In genomic region chr1:88248658-88249057, GRCm38 (mm10) we compare ENCODE assay signal across 37 mouse cellular contexts. TPM values are rescaled to one million over a fixed set of nuclear protein-coding genes. Genes with fewer than 3 reads are reported as not detected.
DNase-seq lines count a peak whose midpoint lies in the region; ATAC-seq lines count a peak whose summit lies in the region.
"Had no signal": no experiment of that assay in that cellular context is flagged by ENCODE, and none has a peak within 500 bp of the region (broad histone marks: within the 10 kb centered on the region; RNA-seq: fewer than 3 reads in every experiment).

No protein-coding gene starts in this region.

- H3K9me3 ChIP-seq in megakaryocyte, embryonic 14.5 days, result peaks cover 90% of the 10 kb centered on the region

- peaks cover 16% of the 10 kb centered on the region for H3K27me3 ChIP-seq in megakaryocyte, embryonic 14.5 days (replicated peaks)
- H3K27me3 ChIP-seq: heart, embryonic 13.5 days; kidney, embryonic 15.5 days; liver, embryonic 15.5 days had no signal

- intact Hi-C loops in left cerebral cortex, postnatal 4 days (cut with DNase I), result no loop called here
- intact Hi-C loops in left cerebral cortex, postnatal 36 days (cut with DNase I), result loop anchor here (5.0 kb wide), 1 partner anchor 59 kb away; no protein-coding TSS in a partner anchor

- peaks cover 4% of the 10 kb centered on the region; the same call in 1 of the 2 replicates for H3K4me1 ChIP-seq in megakaryocyte, embryonic 14.5 days
- H3K4me1 ChIP-seq: heart, embryonic 13.5 days; kidney, embryonic 15.5 days; liver, embryonic 15.5 days had no signal

- peak overlapping the region; percentile 19 for H3K4me3 ChIP-seq in megakaryocyte, embryonic 14.5 days (replicated peaks)
- H3K4me3 ChIP-seq: gastrocnemius, adult 2 months; heart, embryonic 13.5 days; kidney, embryonic 15.5 days; liver, embryonic 15.5 days had no signal

- peak; percentile 10; the same call in 1 of the 2 replicates for ATAC-seq in common myeloid progenitor, adult 5-6 weeks (replicated peaks; ENCODE audit: low read depth, poor library complexity, severe bottlenecking)
- ATAC-seq: forebrain, embryonic 14.5 days; hindbrain, embryonic 16.5 days; midbrain, embryonic 16.5 days had no signal

- no peaks in the 10 kb centered on the region for H3K36me3 ChIP-seq in megakaryocyte, embryonic 14.5 days (replicated peaks; ENCODE audit: low read length)
- H3K36me3 ChIP-seq: heart, embryonic 13.5 days; kidney, embryonic 15.5 days; liver, embryonic 15.5 days had no signal

- peak; percentile 45 for DNase-seq in left cerebral cortex, postnatal 4 days
- no peak for DNase-seq in left cerebral cortex, postnatal 36 days (ENCODE audit: low spot score in 2 of 2)
- DNase-seq in 416B (ENCODE audit: low read depth), result peak; percentile 52
- no peak for DNase-seq in urinary bladder, adult 18-20 months (ENCODE audit: low spot score in 2 of 2)
- DNase-seq: adrenal gland, adult 8-10 months; cerebellum, adult 9-10 months; gastrocnemius, adult 2 months; gastrocnemius, postnatal 36 days; heart, postnatal 10 days; kidney, adult 18-20 months; kidney, postnatal 4 days; lung, postnatal 36 days; spleen, adult 18-20 months; thymus, adult 2 months; thymus, postnatal 36 days had no signal

RNA-seq across cellular contexts. Expression of gene Mroh2a, which starts 21.9 kb away (rescaled TPM):
- total RNA-seq in left cerebral cortex, postnatal 4 days (2021), result under 1 TPM; 0.04 to 0.20 TPM
- total RNA-seq in left cerebral cortex, postnatal 36 days (2021), result under 1 TPM in 1 of 2 experiments, not detected in 1; 0.07 TPM
- total RNA-seq in common myeloid progenitor, adult 5-6 weeks (2017), result 0.15 and 0.18 TPM in 2 replicates
- polyA plus RNA-seq in megakaryocyte, embryonic 14.5 days (2012; ENCODE audit: insufficient read depth, low replicate concordance), result not detected in 2 replicates
- total RNA-seq: gastrocnemius, adult 2 months; gastrocnemius, postnatal 36 days had no signal

RNA-seq across cellular contexts. Expression of gene Hjurp, which starts 28.8 kb away (rescaled TPM):
- total RNA-seq in left cerebral cortex, postnatal 4 days (2021), result 10 to 100 TPM; 75.3 to 78.8 TPM
- 10 to 100 TPM; 33.0 to 38.9 TPM for total RNA-seq in left cerebral cortex, postnatal 36 days (2021)
- total RNA-seq in common myeloid progenitor, adult 5-6 weeks (2017), result 186 and 205 TPM in 2 replicates
- polyA plus RNA-seq in megakaryocyte, embryonic 14.5 days (2012; ENCODE audit: insufficient read depth, low replicate concordance), result 2.4 and 4.0 TPM in 2 replicates

RNA-seq across cellular contexts. Expression of gene Trpm8, which starts 28.8 kb away (rescaled TPM):
- 1 to 10 TPM in 1 of 2 experiments, under 1 TPM in 1; 0.82 to 1.2 TPM for total RNA-seq in left cerebral cortex, postnatal 4 days (2021)
- total RNA-seq in left cerebral cortex, postnatal 36 days (2021), result under 1 TPM in 1 of 2 experiments, not detected in 1; 0.25 TPM
- not detected in 2 replicates for total RNA-seq in common myeloid progenitor, adult 5-6 weeks (2017)
- not detected in 2 replicates for polyA plus RNA-seq in megakaryocyte, embryonic 14.5 days (2012; ENCODE audit: insufficient read depth, low replicate concordance)
- total RNA-seq: adrenal gland, adult 8-10 months; CH12.LX; gastrocnemius, adult 2 months; gastrocnemius, postnatal 36 days; heart, adult 8-10 months; heart, postnatal 10 days; neutrophil, adult 5-6 weeks had no signal
- polyA plus RNA-seq: forebrain, embryonic 14.5 days; hindbrain, embryonic 11.5 days; intestine, embryonic 14.5 days; kidney, embryonic 15.5 days; limb, embryonic 11.5 days; liver, embryonic 15.5 days; neural tube, embryonic 11.5 days; stomach, embryonic 16.5 days had no signal

RNA-seq across cellular contexts. Expression of gene Ugt1a1, which starts 36.9 kb away (rescaled TPM):
- under 1 TPM in 1 of 2 experiments, not detected in 1; 0.34 TPM for total RNA-seq in left cerebral cortex, postnatal 4 days (2021)
- total RNA-seq in left cerebral cortex, postnatal 36 days (2021), result under 1 TPM in 1 of 2 experiments, not detected in 1; 0.18 TPM
- 1.4 TPM in 1 of 2 replicates, not detected in the other for total RNA-seq in common myeloid progenitor, adult 5-6 weeks (2017)
- not detected in 2 replicates for polyA plus RNA-seq in megakaryocyte, embryonic 14.5 days (2012; ENCODE audit: insufficient read depth, low replicate concordance)
- total RNA-seq: CH12.LX; ES-E14; gastrocnemius, adult 2 months; gastrocnemius, postnatal 36 days; heart, adult 8-10 months; heart, postnatal 10 days; layer of hippocampus, adult 8-10 months; layer of hippocampus, postnatal 25 days had no signal
- polyA plus RNA-seq: C2C12; forebrain, embryonic 14.5 days; heart, embryonic 13.5 days; hindbrain, embryonic 11.5 days; hindbrain, embryonic 16.5 days; limb, embryonic 11.5 days; lung, embryonic 16.5 days; midbrain, embryonic 16.5 days; neural tube, embryonic 11.5 days had no signal

RNA-seq across cellular contexts. Expression of gene Dnajb3, which starts 43.1 kb away (rescaled TPM):
- 1 to 10 TPM; 4.9 to 5.9 TPM for total RNA-seq in left cerebral cortex, postnatal 4 days (2021)
- total RNA-seq in left cerebral cortex, postnatal 36 days (2021), result 1 to 10 TPM; 2.2 to 2.5 TPM
- total RNA-seq in common myeloid progenitor, adult 5-6 weeks (2017), result 1.4 and 2.3 TPM in 2 replicates
- polyA plus RNA-seq in megakaryocyte, embryonic 14.5 days (2012; ENCODE audit: insufficient read depth, low replicate concordance), result not detected in 2 replicates
- total RNA-seq: CH12.LX; gastrocnemius, adult 2 months; gastrocnemius, postnatal 36 days; liver, adult 2 months; neutrophil, adult 5-6 weeks had no signal
- polyA plus RNA-seq: C2C12; liver, adult 2 months had no signal

Comparison
In these comparisons a context has a peak if more than half of its experiments do, and no peak if none do; other contexts are left out.
1. DNase-seq: peak in left cerebral cortex, postnatal 4 days (single experiment) and 416B (single experiment); none in left cerebral cortex, postnatal 36 days (0 of 2) and urinary bladder, adult 18-20 months (0 of 2).